Mouse (Mus musculus): ENCODE results near the gene Hdhd3. TPM values are rescaled to one million over a fixed set of nuclear protein-coding genes. Genes with fewer than 3 reads are reported as not detected.

Hdhd3 gene
- total RNA-seq, 1 experiment: 0.62 TPM

GRCm38 (mm10) chr4:62509946-62510345 is 6.7 kb upstream of the Hdhd3 start:
- H3K9me3 ChIP-seq (ENCODE audit: control insufficient read depth, insufficient read depth, low read depth, low read length): no peaks in the 10 kb centered on the region
- no peak overlapping the region for H3K27ac ChIP-seq (ENCODE audit: insufficient read depth, low read depth, low read length, poor library complexity, severe bottlenecking)
- H3K9ac ChIP-seq (ENCODE audit: insufficient read depth, low read depth, low read length, poor library complexity, severe bottlenecking): no peak overlapping the region
- peaks cover 43% of the 10 kb centered on the region for H3K36me3 ChIP-seq (ENCODE audit: control insufficient read depth, insufficient read depth, low read length, poor library complexity, severe bottlenecking)
- DNase-seq (ENCODE audit: low read depth, low spot score): no peak
- peaks cover 0 to 3% of the 10 kb centered on the region in 2 experiments; a peak in 1 of 4 replicates for H3K4me1 ChIP-seq (ENCODE audit: control insufficient read depth in 2 of 2, insufficient read depth in 2 of 2, low read length in 2 of 2, poor library complexity in 1 of 2)
- in situ Hi-C loops (cut with MboI; ENCODE audit: low sequenced_read_pairs in 2 of 2, unreplicated experiment in 2 of 2): no loop called here
- TF ChIP-seq CHD2 (IDR thresholded peaks at IDR 0.05; ENCODE audit: low read depth, low read length): no peak
- TF ChIP-seq HCFC1 (IDR thresholded peaks at IDR 0.05; ENCODE audit: borderline replicate concordance, insufficient read depth, low read length): no peak
- no peak for TF ChIP-seq MAFK (IDR thresholded peaks at IDR 0.05; ENCODE audit: insufficient read depth, low read depth, low read length)
- no peak for TF ChIP-seq ZNF384 (IDR thresholded peaks at IDR 0.05; ENCODE audit: low read depth, low read length)
- TF ChIP-seq ZC3H11A (IDR thresholded peaks at IDR 0.05; ENCODE audit: borderline replicate concordance, low read depth, low read length): no peak
- H3K4me3 ChIP-seq (ENCODE audit: insufficient read depth in 1 of 2, low read depth in 1 of 2, low read length in 2 of 2, poor library complexity in 1 of 2, severe bottlenecking in 1 of 2): no peak overlapping the region

- no peak for TF ChIP-seq ZC3H11A (IDR thresholded peaks at IDR 0.05; ENCODE audit: borderline replicate concordance, low read depth, low read length)
- no peak for TF ChIP-seq CHD2 (IDR thresholded peaks at IDR 0.05; ENCODE audit: low read depth, low read length)
- no peak for TF ChIP-seq HCFC1 (IDR thresholded peaks at IDR 0.05; ENCODE audit: borderline replicate concordance, insufficient read depth, low read length)
- TF ChIP-seq MAFK (IDR thresholded peaks at IDR 0.05; ENCODE audit: insufficient read depth, low read depth, low read length): no peak
- TF ChIP-seq ZNF384 (IDR thresholded peaks at IDR 0.05; ENCODE audit: low read depth, low read length): no peak
- peaks cover 43% of the 10 kb centered on the region for H3K36me3 ChIP-seq (ENCODE audit: control insufficient read depth, insufficient read depth, low read length, poor library complexity, severe bottlenecking)
- no peaks in the 10 kb centered on the region for H3K9me3 ChIP-seq (ENCODE audit: control insufficient read depth, insufficient read depth, low read depth, low read length)
Measured at GRCm38 (mm10) chr4:62508839-62509238, 5.6 kb upstream of the Hdhd3 start.

GRCm38 (mm10) chr4:62506798-62507197 is 3.5 kb upstream of the Hdhd3 start:
- DNase-seq (ENCODE audit: low read depth, low spot score): no peak
- in situ Hi-C loops (cut with MboI; ENCODE audit: low sequenced_read_pairs in 2 of 2, unreplicated experiment in 2 of 2): no loop called here
- no peaks in the 10 kb centered on the region for H3K9me3 ChIP-seq (ENCODE audit: control insufficient read depth, insufficient read depth, low read depth, low read length)

More at GRCm38 (mm10) chr4:62508839-62509238, 5.6 kb upstream of the Hdhd3 start:
- Histone ChIP-seq H3K9ac (ENCODE audit: insufficient read depth, low read depth, low read length, poor library complexity, severe bottlenecking) (no peak overlapping the region), H3K4me3 (ENCODE audit: insufficient read depth in 1 of 2, low read depth in 1 of 2, low read length in 2 of 2, poor library complexity in 1 of 2, severe bottlenecking in 1 of 2) (no peak overlapping the region), H3K27ac (ENCODE audit: insufficient read depth, low read depth, low read length, poor library complexity, severe bottlenecking) (no peak overlapping the region), H3K4me1 (ENCODE audit: control insufficient read depth in 2 of 2, insufficient read depth in 2 of 2, low read length in 2 of 2, poor library complexity in 1 of 2) (no peaks in the 10 kb centered on the region)
- DNase-seq (ENCODE audit: low read depth, low spot score): no peak
- in situ Hi-C loops (cut with MboI; ENCODE audit: low sequenced_read_pairs in 2 of 2, unreplicated experiment in 2 of 2): no loop called here

GRCm38 (mm10) chr4:62505991-62506390 is 2.7 kb upstream of the Hdhd3 start:
- H3K36me3 ChIP-seq (ENCODE audit: control insufficient read depth, insufficient read depth, low read length, poor library complexity, severe bottlenecking): peaks cover 24% of the 10 kb centered on the region
- no peak overlapping the region for H3K4me3 ChIP-seq (ENCODE audit: insufficient read depth in 1 of 2, low read depth in 1 of 2, low read length in 2 of 2, poor library complexity in 1 of 2, severe bottlenecking in 1 of 2)
- TF ChIP-seq ZC3H11A (IDR thresholded peaks at IDR 0.05; ENCODE audit: borderline replicate concordance, low read depth, low read length): no peak
- TF ChIP-seq ZNF384 (IDR thresholded peaks at IDR 0.05; ENCODE audit: low read depth, low read length): no peak
- no peak for TF ChIP-seq MAFK (IDR thresholded peaks at IDR 0.05; ENCODE audit: insufficient read depth, low read depth, low read length)
- TF ChIP-seq CHD2 (IDR thresholded peaks at IDR 0.05; ENCODE audit: low read depth, low read length): no peak
- no peak for TF ChIP-seq HCFC1 (IDR thresholded peaks at IDR 0.05; ENCODE audit: borderline replicate concordance, insufficient read depth, low read length)
- no peak for DNase-seq (ENCODE audit: low read depth, low spot score)
- H3K4me1 ChIP-seq (ENCODE audit: control insufficient read depth in 2 of 2, insufficient read depth in 2 of 2, low read length in 2 of 2, poor library complexity in 1 of 2): peaks cover 0 to 2% of the 10 kb centered on the region in 2 experiments; a peak in 1 of 4 replicates
- H3K9ac ChIP-seq (ENCODE audit: insufficient read depth, low read depth, low read length, poor library complexity, severe bottlenecking): no peak overlapping the region
- in situ Hi-C loops (cut with MboI; ENCODE audit: low sequenced_read_pairs in 2 of 2, unreplicated experiment in 2 of 2): no loop called here
- H3K9me3 ChIP-seq (ENCODE audit: control insufficient read depth, insufficient read depth, low read depth, low read length): no peaks in the 10 kb centered on the region
- no peak overlapping the region for H3K27ac ChIP-seq (ENCODE audit: insufficient read depth, low read depth, low read length, poor library complexity, severe bottlenecking)

More at GRCm38 (mm10) chr4:62506798-62507197, 3.5 kb upstream of the Hdhd3 start:
- no peak for TF ChIP-seq ZNF384 (IDR thresholded peaks at IDR 0.05; ENCODE audit: low read depth, low read length)
- TF ChIP-seq CHD2 (IDR thresholded peaks at IDR 0.05; ENCODE audit: low read depth, low read length): no peak
- H3K4me1 ChIP-seq (ENCODE audit: control insufficient read depth in 2 of 2, insufficient read depth in 2 of 2, low read length in 2 of 2, poor library complexity in 1 of 2): peaks cover 0 to 2% of the 10 kb centered on the region in 2 experiments; a peak in 1 of 4 replicates
- H3K9ac ChIP-seq (ENCODE audit: insufficient read depth, low read depth, low read length, poor library complexity, severe bottlenecking): no peak overlapping the region
- H3K27ac ChIP-seq (ENCODE audit: insufficient read depth, low read depth, low read length, poor library complexity, severe bottlenecking): no peak overlapping the region
- H3K36me3 ChIP-seq (ENCODE audit: control insufficient read depth, insufficient read depth, low read length, poor library complexity, severe bottlenecking): peaks cover 30% of the 10 kb centered on the region
- no peak overlapping the region for H3K4me3 ChIP-seq (ENCODE audit: insufficient read depth in 1 of 2, low read depth in 1 of 2, low read length in 2 of 2, poor library complexity in 1 of 2, severe bottlenecking in 1 of 2)

GRCm38 (mm10) chr4:62502969-62503368 is 298 bp downstream of the Hdhd3 start:
- Histone ChIP-seq H3K9ac (ENCODE audit: insufficient read depth, low read depth, low read length, poor library complexity, severe bottlenecking) (no peak overlapping the region), H3K4me3 (ENCODE audit: insufficient read depth in 1 of 2, low read depth in 1 of 2, low read length in 2 of 2, poor library complexity in 1 of 2, severe bottlenecking in 1 of 2) (peak overlapping the region in 1 of 2 experiments; percentile 91; a peak in 1 of 4 replicates), H3K27ac (ENCODE audit: insufficient read depth, low read depth, low read length, poor library complexity, severe bottlenecking) (no peak overlapping the region), H3K4me1 (ENCODE audit: control insufficient read depth in 2 of 2, insufficient read depth in 2 of 2, low read length in 2 of 2, poor library complexity in 1 of 2) (peaks cover 0 to 2% of the 10 kb centered on the region in 2 experiments; a peak in 1 of 4 replicates), H3K9me3 (ENCODE audit: control insufficient read depth, insufficient read depth, low read depth, low read length) (no peaks in the 10 kb centered on the region), H3K36me3 (ENCODE audit: control insufficient read depth, insufficient read depth, low read length, poor library complexity, severe bottlenecking) (peaks cover 2% of the 10 kb centered on the region)
- no peak for DNase-seq (ENCODE audit: low read depth, low spot score)
- TF ChIP-seq ZC3H11A (IDR thresholded peaks at IDR 0.05; ENCODE audit: borderline replicate concordance, low read depth, low read length): no peak
- TF ChIP-seq MAFK (IDR thresholded peaks at IDR 0.05; ENCODE audit: insufficient read depth, low read depth, low read length): no peak
- TF ChIP-seq CHD2 (IDR thresholded peaks at IDR 0.05; ENCODE audit: low read depth, low read length): no peak
- TF ChIP-seq HCFC1 (IDR thresholded peaks at IDR 0.05; ENCODE audit: borderline replicate concordance, insufficient read depth, low read length): no peak
- TF ChIP-seq ZNF384 (IDR thresholded peaks at IDR 0.05; ENCODE audit: low read depth, low read length): no peak
- in situ Hi-C loops (cut with MboI; ENCODE audit: low sequenced_read_pairs in 2 of 2, unreplicated experiment in 2 of 2): no loop called here
